Mouse (Mus musculus): ENCODE measurements around the gene 4930447C04Rik. TPM values are rescaled to one million over a fixed set of nuclear protein-coding genes. Genes with fewer than 3 reads are reported as not detected.

4930447C04Rik gene
- polyA plus RNA-seq (2017; shearing (Covaris generic)) = not detected

DNA sequence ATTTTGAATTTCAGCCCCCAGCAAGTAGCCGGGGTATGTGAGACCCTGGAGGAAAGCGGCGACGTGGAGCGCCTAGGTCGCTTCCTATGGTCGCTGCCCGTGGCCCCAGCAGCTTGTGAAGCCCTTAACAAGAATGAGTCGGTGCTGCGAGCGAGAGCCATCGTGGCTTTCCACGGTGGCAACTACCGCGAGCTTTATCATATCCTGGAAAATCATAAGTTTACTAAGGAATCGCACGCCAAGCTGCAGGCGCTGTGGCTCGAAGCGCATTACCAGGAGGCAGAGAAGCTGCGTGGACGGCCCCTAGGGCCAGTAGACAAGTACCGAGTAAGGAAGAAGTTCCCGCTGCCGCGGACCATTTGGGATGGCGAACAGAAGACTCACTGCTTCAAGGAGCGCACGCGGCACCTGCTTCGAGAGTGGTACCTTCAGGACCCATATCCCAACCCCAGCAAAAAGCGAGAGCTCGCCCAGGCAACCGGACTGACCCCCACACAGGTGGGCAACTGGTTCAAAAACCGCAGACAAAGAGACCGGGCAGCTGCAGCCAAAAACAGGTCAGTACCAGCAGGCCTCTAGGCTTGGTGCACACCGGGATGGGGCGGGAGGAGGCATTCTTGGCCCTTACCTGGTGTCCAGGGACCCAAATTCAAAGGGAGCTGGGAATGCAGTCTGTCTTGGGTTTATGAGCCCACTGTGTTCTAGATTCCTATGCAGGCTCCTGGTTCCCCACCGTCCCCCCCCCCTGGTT is at the start of gene 4930447C04Rik:
4930447C04Rik (minus strand) TSS at position 704 of the 751 bp plus-strand sequence.

DNA sequence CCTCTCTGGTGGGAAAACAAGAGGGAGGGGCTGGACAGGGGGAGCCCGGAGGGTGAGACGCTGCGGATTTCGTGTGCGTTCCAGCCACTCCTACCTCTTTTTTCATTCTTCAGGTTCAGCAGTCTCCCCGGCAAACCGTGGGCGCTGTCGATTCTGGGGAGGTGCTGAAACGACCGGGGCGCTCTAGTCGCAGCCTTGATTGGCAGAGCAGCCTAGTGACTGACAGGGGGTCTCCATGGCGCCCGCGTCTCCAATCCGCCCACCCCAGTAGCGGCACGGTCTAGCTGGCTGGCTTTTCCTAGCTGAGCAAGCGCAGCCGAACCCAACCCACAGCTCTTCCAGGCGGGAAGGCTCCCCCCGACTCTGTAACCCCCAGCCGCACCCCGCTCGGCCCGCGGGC is 958 bp downstream of the 4930447C04Rik start, which contains the start of gene Six6:
Six6 (plus strand) TSS at position 277 of the 400 bp plus-strand sequence.

Other genes with a start within 250 kb of the 4930447C04Rik start
- gene Ppm1a, start 183.3 kb downstream of the 4930447C04Rik start, polyA plus RNA-seq (2017; shearing (Covaris generic)) = 81.7 TPM
- gene Six6, start 882 bp downstream of the 4930447C04Rik start, polyA plus RNA-seq (2017; shearing (Covaris generic)) = not detected
- 0.17 TPM for gene Six1, start 113.1 kb upstream of the 4930447C04Rik start, polyA plus RNA-seq (2017; shearing (Covaris generic))
- gene Six4, start 172.7 kb upstream of the 4930447C04Rik start, polyA plus RNA-seq (2017; shearing (Covaris generic)) = 0.22 TPM
- 18.7 TPM for gene Mnat1, start 182.9 kb upstream of the 4930447C04Rik start, polyA plus RNA-seq (2017; shearing (Covaris generic))